Mouse (Mus musculus) kidney, postnatal 0 days (tissue): ENCODE data around the gene Rufy4. TPM values are rescaled to one million over a fixed set of nuclear protein-coding genes. Genes with fewer than 3 reads are reported as not detected.
"Not testable (repeated sequence)": the region's sequence is repeated elsewhere in the genome, so short reads cannot be mapped to it uniquely, and the experiment has no call there.

ENCODE experiments used
- ATAC-seq: fragments of 200-750 bp; cut with Nextera tagmentation; replicated peaks from 2 replicates; pipeline ENCODE4 v1.8.0; 2017; ENCODE audit warnings: low read depth, moderate number of reproducible peaks, moderate TSS enrichment, moderate library complexity; ENCODE audit not compliant: low FRiP score
- DNase-seq: peaks from one replicate; pipeline ENCODE4 v3.0.0-alpha.2; 2016; ENCODE audit warnings: low spot score
- H3K27ac ChIP-seq: fragments of 300-500 bp; sonication (generic); 2 replicates; pipeline ENCODE4 v1.5.1; 2014; ENCODE audit warnings: mild to moderate bottlenecking
- H3K27me3 ChIP-seq: fragments of 300-500 bp; sonication (generic); 2 replicates; pipeline ENCODE4 v1.6.1; 2014; ENCODE audit warnings: low read length, mixed read lengths; ENCODE audit not compliant: insufficient read depth
- H3K36me3 ChIP-seq: fragments of 300-500 bp; sonication (generic); 2 replicates; pipeline ENCODE4 v1.6.1; 2014; ENCODE audit warnings: low read length, mixed read lengths; ENCODE audit not compliant: insufficient read depth
- H3K4me1 ChIP-seq: fragments of 300-500 bp; sonication (generic); replicated peaks from 2 replicates; pipeline ENCODE4 v1.6.1; 2014; ENCODE audit warnings: antibody characterized with exemption, low read length, mixed read lengths; ENCODE audit not compliant: insufficient read depth
- H3K4me2 ChIP-seq: fragments of 300-500 bp; sonication (generic); 2 replicates; pipeline ENCODE4 v1.6.1; 2014; ENCODE audit warnings: mild to moderate bottlenecking, low read length, moderate library complexity, mixed read lengths
- H3K4me3 ChIP-seq: fragments of 300-500 bp; sonication (generic); replicated peaks from 2 replicates; pipeline ENCODE4 v1.5.1; 2014; ENCODE audit warnings: low read depth, low read length
- H3K9ac ChIP-seq: fragments of 300-500 bp; sonication (generic); 2 replicates; pipeline ENCODE4 v1.6.1; 2014; ENCODE audit warnings: low read depth, low read length
- H3K9me3 ChIP-seq: fragments of 300-500 bp; sonication (generic); replicated peaks from 2 replicates; pipeline ENCODE4 v1.6.1; 2016; ENCODE audit warnings: low read length, inconsistent platforms, mixed read lengths
- CTCF ChIP-seq: IDR thresholded peaks from 2 replicates; pipeline ENCODE4 v1.5.1; 2016; ENCODE audit warnings: antibody characterized with exemption, low read depth, mild to moderate bottlenecking, moderate library complexity
- WGBS: fragments of 180-500 bp; shearing (Covaris S2); extraction: QIAGEN DNeasy Blood & Tissue Kit; methylation state at CpG from one replicate; pipeline ENCODE4 v1.1.7; 2014; 5-methylcytosine and 5-hydroxymethylcytosine counted together
- polyA plus RNA-seq: library from polyadenylated mRNA; unstranded; fragments of >200 nt; fragmentation: Nextera tagmentation; extraction: Ambion mirVana; gene quantifications from 2 replicates; pipeline ENCODE4 v1.2.1, GENCODE M21; 2015

Gene Rufy4
- polyA plus RNA-seq, 1 experiment from 2014 or later, result 0.07 TPM

GRCm38 (mm10) chr1:74151091-74151490 lies 25.8 kb downstream of the Rufy4 start:
- Histone ChIP-seq H3K4me3 (no peak overlapping the region), H3K4me1 (no peaks in the 10 kb centered on the region), H3K4me2 (no peak overlapping the region), H3K9ac (no peak overlapping the region), H3K27ac (no peak overlapping the region), H3K36me3 (no peaks in the 10 kb centered on the region), H3K9me3 (no peaks in the 10 kb centered on the region), H3K27me3 (no peaks in the 10 kb centered on the region)
- DNase-seq (no peak), ATAC-seq (no peak)
- 69% methylated on average over 3 of the region's 3 CpGs for WGBS
- no peak for TF ChIP-seq CTCF

- no peak within 1 kb of the TSS for H3K4me2 ChIP-seq
- no peak for ATAC-seq
- DNase-seq, result no peak
- no peaks in the 10 kb centered on the region for H3K27me3 ChIP-seq
- 67% methylated on average over 8 of the region's 8 CpGs for WGBS
- no peak within 1 kb of the TSS for H3K27ac ChIP-seq
- H3K36me3 ChIP-seq, result no peaks in the 10 kb centered on the region
- no peaks in the 10 kb centered on the region for H3K9me3 ChIP-seq
- no peak within 1 kb of the TSS for H3K4me3 ChIP-seq
- TF ChIP-seq CTCF, result no peak
- no peaks in the 10 kb centered on the region for H3K4me1 ChIP-seq
- H3K9ac ChIP-seq, result no peak within 1 kb of the TSS
Measured at GRCm38 (mm10) chr1:74153461-74154184, 28.3 kb downstream of the Rufy4 start, which contains the start of gene Cxcr2. Cxcr2 (plus strand) TSS chr1:74153989.

- ATAC-seq, result no peak
- 84% methylated on average over 6 of the region's 6 CpGs for WGBS
- H3K27ac ChIP-seq, result no peak overlapping the region
- no peak overlapping the region for H3K4me3 ChIP-seq
- H3K9me3 ChIP-seq, result no peaks in the 10 kb centered on the region
- no peaks in the 10 kb centered on the region for H3K36me3 ChIP-seq
- H3K4me2 ChIP-seq, result no peak overlapping the region
- no peak overlapping the region for H3K9ac ChIP-seq
- H3K4me1 ChIP-seq, result no peaks in the 10 kb centered on the region
- no peaks in the 10 kb centered on the region for H3K27me3 ChIP-seq
- TF ChIP-seq CTCF, result no peak
- DNase-seq, result no peak
Measured at GRCm38 (mm10) chr1:74155435-74156012, 30.2 kb downstream of the Rufy4 start.

GRCm38 (mm10) chr1:74156381-74156910 lies 31.1 kb downstream of the Rufy4 start:
- Histone ChIP-seq H3K27me3 (no peaks in the 10 kb centered on the region), H3K9ac (no peak overlapping the region), H3K36me3 (no peaks in the 10 kb centered on the region), H3K4me2 (no peak overlapping the region), H3K27ac (no peak overlapping the region), H3K9me3 (no peaks in the 10 kb centered on the region), H3K4me3 (no peak overlapping the region), H3K4me1 (no peaks in the 10 kb centered on the region)
- no peak for TF ChIP-seq CTCF
- DNase-seq (no peak), ATAC-seq (no peak)
- WGBS, result 82% methylated on average over 14 of the region's 14 CpGs

DNA sequence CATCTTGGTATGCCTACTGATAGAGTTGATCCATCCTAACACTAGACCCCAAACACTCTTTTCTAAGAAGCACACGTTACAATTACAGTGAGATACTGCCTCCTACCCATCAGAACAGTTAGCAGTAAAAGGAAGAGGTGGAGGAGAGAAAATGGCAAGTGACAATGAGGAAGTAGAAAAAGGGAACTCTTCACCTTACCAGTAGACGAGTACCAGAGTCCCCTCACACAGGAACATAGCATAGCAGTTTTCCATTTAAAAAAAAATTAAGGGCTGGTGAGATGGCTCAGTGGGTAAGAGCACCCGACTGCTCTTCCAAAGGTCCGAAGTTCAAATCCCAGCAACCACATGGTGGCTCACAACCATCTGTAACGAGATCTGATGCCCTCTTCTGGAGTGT lies 34.3 kb downstream of the Rufy4 start:
- not testable (repeated sequence) for DNase-seq, H3K27ac ChIP-seq, H3K4me3 ChIP-seq, ATAC-seq, H3K4me2 ChIP-seq, H3K27me3 ChIP-seq, H3K9me3 ChIP-seq, H3K9ac ChIP-seq, H3K36me3 ChIP-seq, H3K4me1 ChIP-seq
- 79% methylated on average over 4 of the region's 5 CpGs for WGBS

DNA sequence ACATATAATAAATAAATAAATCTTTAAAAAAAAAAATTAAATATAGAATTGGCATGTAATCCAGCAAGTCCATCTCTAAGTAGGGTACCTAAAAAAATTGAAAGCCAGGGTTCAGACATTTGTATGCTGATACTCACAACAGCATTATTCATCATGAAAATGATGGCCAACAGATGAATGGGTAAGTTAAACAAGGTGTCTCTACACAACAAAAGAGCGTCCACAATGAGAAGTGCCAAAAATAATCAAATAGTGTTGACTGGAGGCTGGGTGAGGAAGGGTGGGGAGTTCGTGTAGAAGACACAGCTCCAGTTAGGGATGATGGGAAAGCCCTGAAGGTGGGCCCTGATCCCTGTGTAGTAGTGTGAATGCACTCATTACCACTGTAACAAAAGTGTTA lies 34.7 kb downstream of the Rufy4 start:
- H3K36me3 ChIP-seq, result no peaks in the 10 kb centered on the region
- ATAC-seq (no peak), DNase-seq (no peak)
- no peaks in the 10 kb centered on the region for H3K9me3 ChIP-seq
- no peak overlapping the region for H3K27ac ChIP-seq
- no peaks in the 10 kb centered on the region for H3K4me1 ChIP-seq
- TF ChIP-seq CTCF, result no peak
- no peak overlapping the region for H3K4me3 ChIP-seq
- H3K9ac ChIP-seq, result no peak overlapping the region
- WGBS, result 65% methylated on average over 2 of the region's 2 CpGs
- no peak overlapping the region for H3K4me2 ChIP-seq
- H3K27me3 ChIP-seq, result no peaks in the 10 kb centered on the region
